ENCODE assay signal across 8 mouse cellular contexts in genomic region chr13:53783492-53783891, GRCm38 (mm10).
DNase-seq lines count a peak whose midpoint lies in the region; ATAC-seq and TF ChIP-seq lines count a peak whose summit lies in the region.

No protein-coding gene starts in this region.

- H3K9me3 ChIP-seq in E14TG2a.4 (ENCODE audit: low read length) = no peaks in the 10 kb centered on the region
- H3K9me3 ChIP-seq in lung, postnatal 0 days (ENCODE audit: low read length) = no peaks in the 10 kb centered on the region

- ATAC-seq in lung, postnatal 0 days = no peak
- ATAC-seq in activated CD4-positive, CD25-positive, alpha-beta regulatory T cell, adult 4 months = no peak

- no peak overlapping the region for H3K4me2 ChIP-seq in lung, postnatal 0 days (replicated peaks; ENCODE audit: low read depth, low read length)

- H3K36me3 ChIP-seq in E14TG2a.4 (ENCODE audit: insufficient read depth, low read length) = no peaks in the 10 kb centered on the region
- H3K36me3 ChIP-seq in lung, postnatal 0 days (ENCODE audit: insufficient read depth, low read length) = no peaks in the 10 kb centered on the region

- H3K27ac ChIP-seq in lung, postnatal 0 days (ENCODE audit: low read length) = no peak overlapping the region

- peak; percentile 80 for DNase-seq in adrenal gland, postnatal 14 days
- DNase-seq in embryo, embryonic 9.5 days (ENCODE audit: extremely low spot score) = peak; percentile 80
- DNase-seq in heart, adult 9 months (ENCODE audit: low spot score in 2 of 2) = peak; percentile 45 to 67
- peak; percentile 85 for DNase-seq in layer of hippocampus, adult 11-12 months (ENCODE audit: low spot score)
- DNase-seq in lung, postnatal 0 days (ENCODE audit: low spot score) = peak; percentile 70
- peak; percentile 86 for DNase-seq in right cerebral cortex, adult 18-20 months

- no peak for TF ChIP-seq EP300 in lung, postnatal 0 days (IDR thresholded peaks at IDR 0.05)

- TF ChIP-seq CTCF in E14TG2a.4 (conservative IDR thresholded peaks at IDR 0.05; ENCODE audit: low read length) = peak; percentile 86
- peak; percentile 95 for TF ChIP-seq CTCF in lung, postnatal 0 days (IDR thresholded peaks at IDR 0.05)

- no peak overlapping the region for H3K9ac ChIP-seq in lung, postnatal 0 days (replicated peaks; ENCODE audit: low read depth)

- H3K27me3 ChIP-seq in E14TG2a.4 (ENCODE audit: insufficient read depth, low read length) = no peaks in the 10 kb centered on the region; the same call in 1 of the 2 replicates
- no peaks in the 10 kb centered on the region for H3K27me3 ChIP-seq in lung, postnatal 0 days (replicated peaks; ENCODE audit: insufficient read depth, low read length)

- 18% methylated on average over 6 of the region's 6 CpGs for WGBS in lung, postnatal 0 days

- no peaks in the 10 kb centered on the region for H3K4me1 ChIP-seq in E14TG2a.4 (replicated peaks; ENCODE audit: low read depth, low read length)
- no peaks in the 10 kb centered on the region for H3K4me1 ChIP-seq in lung, postnatal 0 days (ENCODE audit: insufficient read depth, low read depth, low read length)

- H3K4me3 ChIP-seq in E14TG2a.4 (replicated peaks; ENCODE audit: low read length) = no peak overlapping the region
- H3K4me3 ChIP-seq in lung, postnatal 0 days (ENCODE audit: low read depth, low read length) = no peak overlapping the region
